Mouse (Mus musculus): ENCODE data around the gene Cyp24a1.
A peak's percentile ranks its signal among the peaks of the same experiment; 100 is the strongest.

Cyp24a1 gene

DNA sequence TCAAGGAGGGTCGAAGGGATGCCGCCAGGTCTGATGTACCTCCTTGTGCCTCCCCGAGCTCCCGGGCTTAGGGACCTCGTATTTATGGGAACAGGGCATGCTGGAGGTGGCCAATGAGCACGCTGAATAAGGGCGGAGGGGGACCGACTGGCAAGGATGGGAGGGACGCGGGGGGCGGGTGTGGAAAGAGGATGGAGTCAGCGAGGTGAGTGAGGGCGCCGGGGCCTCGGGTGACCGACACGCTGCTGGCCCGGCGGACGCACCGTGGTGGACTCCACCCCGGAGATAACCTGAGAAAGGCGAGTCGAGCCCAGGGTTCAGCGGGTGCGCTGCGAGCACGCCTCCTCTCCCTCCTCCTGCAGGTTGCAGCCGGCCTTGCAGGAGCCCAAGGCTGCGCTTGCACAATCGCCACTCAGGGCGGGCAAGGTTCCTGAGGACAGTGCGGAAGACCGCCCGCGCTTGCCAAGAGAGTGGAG lies at the start of gene Cyp24a1:
Gene Cyp24a1 (minus strand): TSS at position 55 of the 476 bp plus-strand sequence.
- no peak for DNase-seq (ENCODE audit: low read depth)

DNA sequence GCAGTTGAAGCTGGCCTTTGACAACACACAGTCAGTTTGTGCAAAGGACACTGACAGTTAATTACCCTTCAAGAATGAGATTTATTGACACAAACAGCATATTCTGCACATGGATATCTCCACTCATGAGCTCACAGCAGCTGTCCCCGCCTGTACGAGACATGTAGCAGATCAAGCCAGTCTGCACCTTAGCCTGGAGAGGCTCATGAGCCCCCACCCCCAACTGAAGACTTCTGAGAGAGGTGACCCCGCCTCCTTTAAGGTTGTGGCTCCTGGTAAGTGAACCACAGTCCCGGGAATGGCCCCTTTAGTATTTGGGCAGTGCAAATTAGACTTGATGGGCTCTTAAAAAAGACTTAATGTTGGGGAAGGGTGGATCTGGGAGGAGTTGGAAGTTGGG lies 48.8 kb upstream of the Cyp24a1 start:
- DNase-seq (ENCODE audit: low read depth), result no peak

DNA sequence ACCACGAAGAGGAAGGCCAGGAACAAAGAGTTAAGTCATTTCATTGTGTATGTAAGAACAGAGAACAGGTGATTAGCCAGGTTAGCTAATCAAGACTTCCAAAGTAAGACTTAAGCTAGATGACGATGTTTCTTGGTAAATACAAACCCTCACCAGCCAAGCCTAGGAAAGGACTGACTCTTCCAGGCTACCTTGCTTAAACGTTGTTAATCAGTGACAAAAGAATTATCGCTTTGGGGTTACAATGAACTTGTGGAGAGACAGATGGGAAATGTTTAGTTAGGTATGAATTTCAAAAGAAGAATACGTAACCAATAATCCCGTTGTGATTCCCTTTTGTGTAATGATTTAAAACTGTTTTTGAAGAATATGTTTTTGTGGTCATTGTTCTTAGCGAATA lies 48.0 kb upstream of the Cyp24a1 start:
- DNase-seq (ENCODE audit: low read depth), result no peak

DNA sequence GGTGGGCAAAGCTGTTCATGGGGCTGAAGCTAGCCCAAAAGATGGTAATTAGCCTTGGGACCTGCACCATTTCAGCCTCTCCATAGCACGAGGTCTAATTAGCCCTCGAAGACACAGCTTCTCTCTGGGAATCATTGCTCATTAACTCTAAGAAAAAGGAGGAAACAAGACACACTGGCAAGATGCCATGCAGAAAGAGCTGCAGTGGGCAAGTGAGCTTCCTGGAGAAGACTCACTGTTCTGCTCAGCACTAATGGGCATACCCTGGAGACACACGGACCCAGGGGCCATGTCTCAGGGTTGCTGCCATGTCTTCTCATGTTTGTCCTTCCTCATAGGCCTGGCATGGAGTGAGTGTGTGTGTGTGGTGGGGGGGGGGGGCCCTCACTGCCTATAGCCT lies 47.2 kb upstream of the Cyp24a1 start:
- no peak for DNase-seq (ENCODE audit: low read depth)

DNA sequence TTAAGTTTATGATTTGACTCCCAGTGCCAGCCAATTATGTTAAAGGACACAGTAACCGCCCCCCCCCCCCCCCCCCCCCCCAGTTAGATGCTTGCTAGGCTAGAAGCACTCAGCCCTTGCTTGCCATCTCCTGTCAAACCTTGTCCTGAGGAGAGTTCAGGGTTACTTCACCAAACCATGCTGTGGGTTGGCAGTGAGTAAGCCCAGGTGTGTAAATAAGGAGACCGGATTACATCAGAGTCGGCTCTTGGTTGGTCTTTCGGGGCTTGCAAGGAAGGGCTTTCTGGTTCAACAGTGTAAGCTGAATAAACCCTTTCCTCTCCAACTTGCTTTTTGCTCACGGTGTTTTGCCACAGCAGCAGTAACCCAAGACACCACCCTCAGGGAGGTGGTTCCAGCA lies 46.7 kb upstream of the Cyp24a1 start:
- no peak for DNase-seq (ENCODE audit: low read depth)

DNA sequence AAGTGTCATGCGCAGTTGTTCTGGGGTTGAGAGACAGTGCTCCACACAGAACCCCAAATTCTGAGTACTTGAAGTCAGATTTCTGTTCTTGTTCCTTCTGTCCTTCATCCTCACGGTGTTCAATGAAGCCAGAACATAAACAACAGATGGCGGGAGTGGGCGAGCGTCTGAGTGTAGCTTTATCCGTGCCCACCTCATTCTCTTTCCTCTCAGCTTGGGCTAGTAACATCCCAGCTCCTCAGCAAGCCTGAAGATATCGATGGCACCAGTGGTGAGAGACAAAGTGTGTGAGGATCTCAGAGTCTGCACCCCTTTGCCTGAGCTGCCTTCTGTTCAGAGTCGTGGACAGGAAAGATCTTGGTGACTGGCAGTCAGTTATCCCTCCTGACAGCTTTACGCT lies 42.3 kb upstream of the Cyp24a1 start:
- DNase-seq (ENCODE audit: low read depth), result no peak

DNA sequence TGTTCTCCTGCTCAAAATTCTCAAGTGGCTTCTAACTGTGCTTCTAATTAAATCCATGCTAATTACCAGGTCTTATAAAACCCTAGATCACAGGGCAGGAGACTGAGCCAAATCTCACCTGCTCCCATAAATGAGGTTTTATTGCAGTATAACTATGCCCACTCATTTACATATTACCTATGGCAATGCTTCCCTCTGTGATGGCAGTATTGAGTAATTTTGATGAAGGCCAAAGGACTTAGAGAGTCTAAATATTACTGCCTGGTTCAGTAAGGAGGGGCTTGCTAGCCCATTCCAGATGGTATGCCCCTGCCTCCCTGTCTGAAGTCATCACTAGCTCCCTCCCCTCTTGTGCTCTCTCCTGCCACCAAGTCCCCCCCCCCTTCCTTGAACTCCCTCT lies 38.9 kb upstream of the Cyp24a1 start:
- no peak for DNase-seq (ENCODE audit: low read depth)

DNA sequence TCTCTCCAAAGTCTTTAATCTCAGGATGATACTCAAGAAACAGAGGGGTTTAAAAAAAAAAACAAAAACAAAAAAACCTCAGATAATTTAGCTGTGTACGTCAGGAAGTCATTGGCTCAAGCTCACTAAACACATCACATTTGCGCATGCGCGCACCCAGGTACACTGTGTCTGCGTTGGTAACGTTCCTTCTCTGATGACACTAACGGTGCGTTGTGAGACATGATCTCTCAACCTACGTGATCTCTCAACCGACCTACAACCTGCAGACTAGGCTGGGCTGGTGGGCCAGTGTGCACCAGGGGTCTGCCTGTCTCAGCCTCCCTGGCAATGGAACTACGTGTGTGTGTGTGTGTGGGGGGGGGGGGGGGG lies 37.8 kb upstream of the Cyp24a1 start:
- DNase-seq (ENCODE audit: low read depth), result no peak

DNA sequence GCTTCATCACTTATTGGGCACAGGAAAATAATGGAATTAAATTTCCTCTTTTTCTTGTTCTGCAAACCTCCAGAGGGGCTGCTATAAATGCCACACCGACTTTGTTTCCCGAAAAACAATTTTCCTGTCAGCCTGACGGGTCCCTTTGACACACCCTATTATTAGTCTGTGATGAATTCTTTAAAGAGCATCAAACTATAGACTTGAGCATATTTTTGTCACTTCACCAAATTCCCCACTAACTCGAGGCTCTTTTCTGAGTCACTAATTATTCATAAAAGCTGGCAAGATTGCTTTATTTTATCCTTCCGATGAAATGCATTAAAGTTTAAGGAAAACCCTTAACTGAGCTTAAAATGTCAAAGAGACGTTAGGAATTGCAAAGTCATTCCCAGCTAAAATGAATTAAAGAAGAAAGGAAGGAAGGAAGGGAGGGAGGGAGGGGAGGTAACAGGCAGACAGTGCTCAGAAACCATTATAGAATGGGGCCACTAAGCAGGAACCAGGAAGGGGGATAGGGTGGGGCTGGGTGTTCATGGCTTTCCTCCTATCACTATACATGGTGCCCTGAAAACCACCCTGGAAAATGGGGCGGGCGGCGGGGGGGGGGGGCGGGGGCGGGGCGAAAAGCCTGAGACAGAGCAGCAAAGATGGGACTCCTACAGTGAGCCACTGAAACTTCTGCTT lies 37.3 kb upstream of the Cyp24a1 start:
- no peak for DNase-seq (ENCODE audit: low read depth)

DNA sequence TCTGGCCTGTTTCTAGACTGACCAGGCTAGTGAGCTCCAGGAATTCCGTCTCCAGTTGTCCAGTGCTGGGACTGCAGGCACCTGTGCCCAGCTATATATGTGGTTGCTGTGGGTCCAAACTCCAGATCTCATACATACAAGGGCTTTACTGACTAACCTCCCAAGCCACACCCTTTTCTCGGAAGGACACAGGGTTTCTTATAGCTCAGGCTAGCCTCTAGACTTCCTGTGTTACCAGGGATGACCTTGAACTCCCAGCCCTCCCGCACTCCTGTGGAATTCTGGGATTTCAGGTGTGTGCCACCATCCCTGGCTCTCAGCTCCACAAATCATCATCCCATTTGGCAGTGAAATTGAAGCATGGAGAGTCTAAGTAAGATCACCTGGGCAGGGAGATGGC lies 33.3 kb upstream of the Cyp24a1 start:
- no peak for DNase-seq (ENCODE audit: low read depth)

DNA sequence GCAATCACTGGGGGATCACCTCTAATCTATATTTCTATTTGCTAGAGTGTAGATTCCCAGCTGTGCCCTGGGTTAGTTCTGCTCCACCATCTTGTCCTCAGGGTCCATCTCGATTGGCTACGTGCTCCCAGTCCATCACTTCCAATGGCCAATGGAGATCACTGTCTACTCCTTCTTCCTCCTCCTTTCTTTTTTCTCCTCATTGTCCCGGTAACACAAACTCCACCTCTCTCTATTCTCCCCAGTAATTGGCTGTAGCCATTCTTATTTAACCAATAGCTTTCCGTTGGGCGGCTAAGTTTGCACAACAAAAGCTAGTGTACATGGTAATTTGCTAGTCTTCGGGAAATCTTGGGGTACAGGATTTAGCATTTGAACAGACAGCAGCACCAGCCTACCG lies 32.8 kb upstream of the Cyp24a1 start:
- no peak for DNase-seq (ENCODE audit: low read depth)

DNA sequence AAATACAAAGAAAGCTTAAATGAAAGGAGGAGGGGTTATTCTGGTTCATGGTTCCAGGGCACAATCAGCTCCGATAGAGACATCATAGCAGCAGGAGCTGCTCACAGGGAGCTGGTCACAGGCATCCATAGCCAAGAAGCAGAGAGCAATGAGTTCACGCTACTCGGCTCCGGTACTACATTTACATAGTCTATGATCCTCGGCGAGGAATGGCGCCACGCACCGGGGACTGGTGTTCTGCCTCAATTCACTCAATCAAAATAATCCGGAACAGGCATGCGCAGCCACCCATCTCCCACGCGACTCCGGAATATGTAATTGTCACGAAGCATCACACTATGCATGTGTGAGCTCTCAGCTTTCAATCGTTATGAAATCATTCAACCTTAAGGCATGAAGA lies 31.1 kb upstream of the Cyp24a1 start:
- DNase-seq (ENCODE audit: low read depth), result no peak

DNA sequence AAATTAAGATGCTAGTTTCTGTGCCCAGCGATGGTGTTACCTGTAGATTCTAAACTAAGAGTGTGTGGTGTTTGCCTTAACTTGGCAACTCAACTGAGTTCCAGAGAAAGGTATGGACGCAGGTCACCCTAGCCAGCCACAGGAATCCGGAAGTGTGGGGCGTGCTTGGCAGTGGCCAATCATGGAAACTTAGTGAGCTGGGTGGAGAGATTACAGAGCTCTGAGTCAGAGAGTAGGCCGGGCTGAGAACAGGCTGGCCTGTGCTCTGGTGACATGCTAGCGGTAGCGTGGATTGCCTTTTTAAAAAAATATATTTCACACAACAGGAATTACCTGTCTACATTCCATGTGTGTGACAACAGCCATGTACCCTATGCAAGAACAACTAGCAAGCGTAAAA lies 29.6 kb upstream of the Cyp24a1 start:
- no peak for DNase-seq (ENCODE audit: low read depth)

DNA sequence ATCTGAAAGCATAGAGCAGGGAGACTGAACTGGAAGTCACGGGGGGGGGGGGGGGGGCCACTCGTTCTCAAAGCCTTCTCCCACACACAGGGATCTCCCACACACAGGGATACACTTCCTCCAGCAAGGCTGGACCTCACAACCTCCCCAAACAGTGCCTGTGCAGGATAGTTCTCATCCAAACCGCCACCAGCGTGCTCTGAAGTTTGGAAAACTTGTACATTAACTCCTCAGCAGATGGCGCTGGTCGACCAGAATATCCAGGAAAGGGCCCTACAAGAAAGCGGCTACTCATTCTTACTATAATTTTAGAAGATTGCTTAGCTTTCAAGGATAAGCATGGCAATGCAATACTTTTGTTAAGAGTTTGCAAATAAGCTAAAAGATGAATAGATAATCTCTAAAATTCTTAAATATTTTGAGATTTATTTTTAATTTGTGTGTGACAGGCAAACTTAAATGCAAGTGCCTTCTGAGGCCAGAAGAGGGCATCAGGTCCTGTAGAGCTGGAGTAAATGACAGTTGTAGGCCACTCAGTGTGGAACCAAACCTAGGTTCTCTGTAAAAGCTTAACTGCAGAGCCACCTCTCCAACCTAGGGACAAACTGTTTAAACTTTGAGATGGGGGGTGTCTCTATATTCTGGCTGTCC lies 23.5 kb upstream of the Cyp24a1 start:
- peak; percentile 49 for DNase-seq (ENCODE audit: low read depth)

DNA sequence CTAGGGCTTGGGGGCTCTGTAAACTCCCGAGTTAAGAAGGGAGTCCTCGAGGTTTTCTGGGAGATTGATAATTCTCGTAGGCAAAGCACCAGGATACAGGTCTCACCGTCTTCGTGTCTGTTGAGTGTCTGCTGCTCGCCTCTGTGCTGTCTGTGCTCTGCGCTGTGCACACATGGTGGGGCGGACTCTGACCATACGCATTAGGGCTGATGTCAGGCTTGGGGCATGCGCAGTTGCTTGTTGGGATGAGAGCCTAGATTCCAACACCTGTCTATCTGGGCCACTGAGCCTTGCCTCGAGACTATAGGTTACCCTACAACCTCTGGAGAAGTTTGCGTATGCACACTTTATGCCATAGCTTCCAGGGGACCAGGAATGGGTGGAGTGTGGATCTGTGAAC lies 16.8 kb upstream of the Cyp24a1 start:
- DNase-seq (ENCODE audit: low read depth), result no peak

DNA sequence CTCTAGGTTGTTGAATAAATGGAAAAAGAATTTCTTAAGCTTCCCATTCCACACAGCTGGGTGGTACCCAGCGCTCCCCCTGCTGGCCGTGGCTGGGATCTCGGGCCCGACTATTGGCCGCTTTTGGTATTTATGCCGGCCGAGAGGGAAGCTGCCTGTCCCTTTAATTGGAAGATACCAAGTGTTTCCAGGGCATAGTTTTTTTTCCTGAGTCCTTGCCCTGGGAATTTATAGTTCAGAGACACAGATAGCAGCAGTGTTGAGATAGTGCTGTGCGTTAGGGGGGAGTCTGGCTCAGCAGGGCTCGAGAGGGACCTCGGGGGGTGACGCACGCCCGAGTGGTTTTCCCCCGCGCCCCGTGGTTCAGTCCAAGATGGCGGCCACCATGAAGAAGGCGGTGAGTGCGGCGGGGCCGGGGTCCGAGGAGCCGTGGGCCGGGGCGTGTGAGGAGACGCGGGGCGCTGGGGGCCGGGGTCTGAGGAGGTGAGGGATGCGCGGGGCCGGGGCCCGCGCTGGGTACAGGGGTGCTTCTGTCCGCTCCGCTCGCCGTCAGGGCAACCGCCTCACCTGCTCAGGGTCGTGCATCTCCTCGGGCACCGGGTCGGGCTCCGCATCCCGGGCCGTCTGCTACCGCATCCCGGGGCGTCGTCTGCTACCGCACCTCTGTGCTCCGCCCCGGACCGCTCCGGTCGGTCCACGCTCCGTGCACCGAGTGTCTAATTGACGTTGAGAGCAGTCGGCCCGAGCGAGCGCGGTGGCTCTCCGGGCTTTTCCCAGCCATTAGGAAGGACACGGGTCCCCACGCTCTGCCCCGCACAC lies 14.3 kb upstream of the Cyp24a1 start:
- peak; percentile 79 for DNase-seq (ENCODE audit: low read depth)

DNA sequence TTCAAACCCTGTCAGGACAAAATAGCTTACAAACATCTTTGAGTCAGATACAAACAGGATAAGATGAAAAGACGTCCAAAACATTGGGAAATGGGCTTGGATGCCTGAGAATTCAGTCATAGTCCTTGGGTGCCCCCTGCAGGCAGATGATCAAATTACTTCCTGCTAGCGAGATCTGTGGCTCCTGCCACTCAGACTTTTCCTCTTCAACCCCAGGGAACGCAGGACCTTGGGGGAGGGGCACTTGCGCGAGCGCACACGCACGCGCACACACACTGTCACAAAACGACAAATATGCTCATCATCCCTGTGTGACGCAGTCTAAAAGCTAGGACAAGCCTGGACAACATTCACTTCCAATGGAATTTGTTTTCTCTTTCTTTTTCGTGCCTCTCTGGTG lies 11.9 kb upstream of the Cyp24a1 start:
- DNase-seq (ENCODE audit: low read depth), result peak; percentile 79

DNA sequence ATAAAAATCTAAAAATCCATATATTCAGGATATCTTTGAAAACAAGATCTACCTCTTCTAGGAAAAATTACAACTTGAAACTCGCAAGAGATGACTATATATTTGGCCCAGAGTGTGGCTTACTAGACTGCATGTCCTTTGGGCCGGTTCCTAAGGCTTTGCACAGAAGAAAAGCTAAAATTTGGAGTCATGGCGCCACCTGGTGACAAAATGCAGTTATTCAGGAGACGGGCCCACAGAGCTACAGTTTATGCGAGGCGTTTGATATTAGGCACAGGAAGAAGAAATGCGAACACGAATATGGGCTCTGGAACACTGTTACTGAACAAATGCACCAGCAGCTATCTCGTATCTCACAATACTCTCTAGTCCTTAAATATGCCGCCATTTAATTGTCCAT lies 10.8 kb upstream of the Cyp24a1 start:
- peak; percentile 81 for DNase-seq (ENCODE audit: low read depth)

DNA sequence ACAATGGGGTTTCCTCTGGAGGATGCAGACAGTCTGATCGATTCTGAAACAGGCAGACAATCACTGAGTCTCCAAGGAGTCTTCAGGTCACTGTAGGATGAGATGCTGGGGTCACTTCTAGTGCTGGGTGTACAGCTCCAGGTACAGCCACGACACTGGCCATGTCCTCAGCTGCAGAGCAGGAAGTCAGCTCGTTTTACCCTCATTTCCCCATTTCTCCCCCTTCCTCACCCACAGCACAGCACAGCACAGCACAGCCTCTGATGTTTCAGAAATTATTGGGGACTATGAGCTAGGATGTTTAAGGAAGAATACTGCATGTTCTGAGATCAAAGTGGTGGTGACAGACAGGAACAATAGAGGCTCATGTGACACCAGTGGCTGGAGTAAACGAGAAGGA lies 7.0 kb upstream of the Cyp24a1 start:
- no peak for DNase-seq (ENCODE audit: low read depth)

DNA sequence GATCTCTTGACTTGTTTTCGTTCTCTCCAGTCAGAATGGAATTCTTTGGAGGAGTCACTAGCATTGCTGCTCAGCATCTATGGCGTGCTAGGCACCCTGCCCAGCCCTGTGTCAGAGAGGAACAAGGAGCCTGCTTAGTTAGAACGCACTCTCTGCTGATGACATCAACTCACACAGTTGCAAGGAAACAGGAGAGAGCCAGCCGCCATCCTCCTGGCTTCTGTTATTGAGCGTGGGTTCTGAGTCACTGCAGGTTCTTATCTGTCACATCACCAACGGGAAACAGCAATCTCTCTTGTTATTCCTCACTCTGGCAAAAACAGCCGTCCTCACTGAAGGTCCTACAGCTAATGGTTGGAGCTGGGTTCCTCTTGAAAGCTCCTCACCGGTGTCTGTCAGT lies 6.4 kb upstream of the Cyp24a1 start:
- no peak for DNase-seq (ENCODE audit: low read depth)

DNA sequence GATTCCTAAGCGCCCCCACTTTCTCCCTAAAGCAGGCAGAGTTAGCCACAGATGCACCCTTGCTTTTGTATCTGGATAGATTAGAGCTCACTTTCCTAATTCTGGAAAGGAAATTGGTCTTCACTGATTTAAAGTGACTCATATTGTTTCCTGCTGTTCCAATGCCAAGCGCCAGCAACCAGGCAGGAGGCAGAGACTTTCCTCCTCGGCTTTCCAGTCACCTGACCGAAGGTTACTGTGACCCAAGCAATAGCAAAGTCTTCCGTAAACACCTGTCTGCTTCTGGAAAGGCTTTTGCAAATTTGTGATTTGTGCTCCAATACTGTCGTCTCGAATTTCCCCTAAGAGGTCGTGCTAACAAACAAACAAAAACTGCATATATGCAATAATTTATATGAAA lies 1.1 kb upstream of the Cyp24a1 start:
- DNase-seq (ENCODE audit: low read depth), result no peak

DNA sequence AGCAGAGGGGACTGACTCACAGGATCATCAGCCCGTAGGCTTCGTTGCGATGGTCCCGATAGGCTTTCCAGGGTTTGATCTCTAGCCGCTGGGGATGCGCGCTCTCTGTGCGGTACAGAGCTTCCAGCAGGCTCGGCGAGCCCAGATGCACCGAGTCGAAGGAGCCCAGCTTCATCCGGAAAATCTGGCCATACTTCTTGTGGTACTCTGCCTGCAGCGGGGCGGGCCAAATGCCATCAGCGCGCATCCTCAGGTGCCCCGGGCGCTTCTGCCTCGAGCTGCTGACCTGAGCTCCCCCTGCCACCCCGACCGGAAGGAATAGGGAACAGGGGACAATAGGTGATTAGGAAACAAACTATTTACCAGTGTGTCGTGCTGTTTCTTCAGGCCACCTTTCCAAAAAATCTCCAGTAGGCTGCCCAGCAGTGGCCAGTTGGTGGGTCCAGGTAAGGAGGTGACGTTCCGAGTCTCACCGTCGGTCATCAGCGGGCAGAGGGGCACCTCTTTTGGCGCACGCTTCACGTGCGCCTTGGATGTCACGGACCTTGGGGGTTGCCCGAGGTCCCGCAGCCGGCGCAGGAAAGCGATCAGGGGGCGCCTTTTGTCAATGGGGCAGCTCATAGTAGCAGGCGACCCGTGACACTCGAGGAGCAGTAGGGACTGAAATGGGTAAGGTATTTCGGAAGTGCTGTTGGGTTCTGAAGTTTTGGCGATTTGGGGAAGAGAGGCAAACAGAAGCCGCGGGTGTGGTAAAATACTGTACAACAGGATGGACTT lies 603 bp downstream of the Cyp24a1 start, which contains the start of gene Pfdn4:
Gene Pfdn4 (plus strand): TSS at position 275 of the 777 bp plus-strand sequence.
- no peak for DNase-seq (ENCODE audit: low read depth)
